Mouse (Mus musculus) midbrain, postnatal 0 days (tissue): ENCODE measurements around the gene Il12rb1. TPM values are rescaled to one million over a fixed set of nuclear protein-coding genes. Genes with fewer than 3 reads are reported as not detected.

Experiments used
- ATAC-seq: fragments of 200-750 bp; cut with Nextera tagmentation; 2 replicates; pipeline ENCODE4 v1.8.0; 2017; ENCODE audit warnings: moderate number of reproducible peaks, mild to moderate bottlenecking, moderate TSS enrichment, moderate library complexity; ENCODE audit not compliant: low FRiP score
- DNase-seq: peaks from one replicate; pipeline ENCODE4 v3.0.0-alpha.2; 2015; ENCODE audit warnings: low spot score
- H3K27ac ChIP-seq: fragments of 300-500 bp; sonication (generic); 2 replicates; pipeline ENCODE4 v1.5.1; 2014; ENCODE audit warnings: low read depth, mild to moderate bottlenecking, low read length, mixed read lengths
- H3K27me3 ChIP-seq: fragments of 300-500 bp; sonication (generic); 2 replicates; pipeline ENCODE4 v1.6.1; 2014; ENCODE audit warnings: low read length, control low read depth, mixed read lengths; ENCODE audit not compliant: insufficient read depth
- H3K36me3 ChIP-seq: fragments of 300-500 bp; sonication (generic); 2 replicates; pipeline ENCODE4 v1.6.1; 2014; ENCODE audit warnings: low read length, control low read depth, mixed read lengths; ENCODE audit not compliant: insufficient read depth
- H3K4me1 ChIP-seq: fragments of 300-500 bp; sonication (generic); 2 replicates; pipeline ENCODE4 v1.6.1; 2014; ENCODE audit warnings: mild to moderate bottlenecking, control low read depth, antibody characterized with exemption, low read length, mixed read lengths; ENCODE audit not compliant: insufficient read depth
- H3K4me2 ChIP-seq: fragments of 300-500 bp; sonication (generic); 2 replicates; pipeline ENCODE4 v1.6.1; 2014; ENCODE audit warnings: low read depth, mild to moderate bottlenecking, low read length, mixed read lengths; ENCODE audit not compliant: poor library complexity, severe bottlenecking
- H3K4me3 ChIP-seq: fragments of 300-500 bp; sonication (generic); 2 replicates; pipeline ENCODE4 v1.5.1; 2014; ENCODE audit warnings: low read depth, mild to moderate bottlenecking, low read length, moderate library complexity
- H3K9ac ChIP-seq: fragments of 300-500 bp; sonication (generic); replicated peaks from 2 replicates; pipeline ENCODE4 v1.6.1; 2014; ENCODE audit warnings: mild to moderate bottlenecking, low read length, moderate library complexity, mixed read lengths; ENCODE audit not compliant: poor library complexity, severe bottlenecking
- H3K9me3 ChIP-seq: fragments of 300-500 bp; sonication (generic); 2 replicates; pipeline ENCODE4 v1.6.1; 2016; ENCODE audit warnings: low read length, control low read depth
- CTCF ChIP-seq: IDR thresholded peaks from 2 replicates; pipeline ENCODE4 v1.5.1; 2016; ENCODE audit warnings: antibody characterized with exemption, mild to moderate bottlenecking
- WGBS: fragments of 180-500 bp; shearing (Covaris S2); extraction: QIAGEN DNeasy Blood & Tissue Kit; methylation state at CpG from one replicate; pipeline ENCODE4 v1.1.7; 2014; 5-methylcytosine and 5-hydroxymethylcytosine counted together
- polyA plus RNA-seq: library from polyadenylated mRNA; unstranded; fragments of >200 nt; fragmentation: Nextera tagmentation; extraction: Ambion mirVana; gene quantifications from 2 replicates; pipeline ENCODE4 v1.2.1, GENCODE M21; 2015
- total RNA-seq: library from RNA; depleted of rRNA; stranded (reverse); fragments of >200 nt; gene quantifications from 2 replicates; pipeline ENCODE4 v1.2.3, GENCODE M21; 2014

Il12rb1 gene
- total and polyA plus RNA-seq, 2 experiments from 2014 or later = not detected

GRCm38 (mm10) chr8:70841147-70842072 lies 33.2 kb downstream of the Il12rb1 start:
- H3K9ac ChIP-seq = no peak overlapping the region
- no peak overlapping the region for H3K27ac ChIP-seq
- DNase-seq (peak; percentile 82), ATAC-seq (no peak)
- 36% methylated on average over 22 of the region's 22 CpGs for WGBS
- H3K4me1 ChIP-seq = no peaks in the 10 kb centered on the region
- H3K4me2 ChIP-seq = no peak overlapping the region
- H3K27me3 ChIP-seq = no peaks in the 10 kb centered on the region
- peak; percentile 97 for TF ChIP-seq CTCF
- no peaks in the 10 kb centered on the region for H3K9me3 ChIP-seq
- no peak overlapping the region for H3K4me3 ChIP-seq
- H3K36me3 ChIP-seq = no peaks in the 10 kb centered on the region

DNA sequence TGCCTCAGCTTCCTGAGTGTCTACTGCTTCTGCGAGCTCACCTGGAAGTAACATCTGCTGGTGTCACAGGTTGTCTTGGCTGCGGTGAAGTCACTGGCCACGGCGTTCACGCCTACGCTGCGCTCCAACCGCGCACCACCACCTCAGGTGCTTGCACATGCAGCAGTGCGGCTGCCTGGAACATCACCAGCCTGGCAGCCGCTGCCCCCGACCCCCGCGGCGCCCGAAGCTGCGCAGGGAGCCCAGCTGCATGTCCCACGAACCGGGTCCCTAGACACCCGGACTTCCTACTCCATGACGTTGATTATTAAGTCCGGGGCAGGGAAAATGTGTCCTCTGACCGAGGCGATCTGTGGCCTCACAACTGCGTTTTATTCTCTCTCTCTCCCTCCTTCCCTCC lies 34.2 kb downstream of the Il12rb1 start:
- no peak for DNase-seq
- H3K9ac ChIP-seq = no peak overlapping the region
- WGBS = 75% methylated on average over 25 of the region's 25 CpGs
- no peaks in the 10 kb centered on the region for H3K27me3 ChIP-seq
- TF ChIP-seq CTCF = no peak
- ATAC-seq = no peak
- H3K9me3 ChIP-seq = no peaks in the 10 kb centered on the region
- no peak overlapping the region for H3K4me2 ChIP-seq
- no peak overlapping the region for H3K4me3 ChIP-seq
- no peaks in the 10 kb centered on the region for H3K36me3 ChIP-seq
- no peak overlapping the region for H3K27ac ChIP-seq
- no peaks in the 10 kb centered on the region for H3K4me1 ChIP-seq

GRCm38 (mm10) chr8:70843214-70843773 lies 35.0 kb downstream of the Il12rb1 start:
- Histone ChIP-seq H3K9ac (no peak overlapping the region), H3K4me1 (no peaks in the 10 kb centered on the region), H3K4me3 (no peak overlapping the region), H3K4me2 (no peak overlapping the region), H3K9me3 (no peaks in the 10 kb centered on the region), H3K27me3 (no peaks in the 10 kb centered on the region), H3K27ac (no peak overlapping the region), H3K36me3 (no peaks in the 10 kb centered on the region)
- ATAC-seq (no peak), DNase-seq (no peak)
- 85% methylated on average over 5 of the region's 5 CpGs for whole genome bisulfite sequencing
- no peak for TF ChIP-seq CTCF

DNA sequence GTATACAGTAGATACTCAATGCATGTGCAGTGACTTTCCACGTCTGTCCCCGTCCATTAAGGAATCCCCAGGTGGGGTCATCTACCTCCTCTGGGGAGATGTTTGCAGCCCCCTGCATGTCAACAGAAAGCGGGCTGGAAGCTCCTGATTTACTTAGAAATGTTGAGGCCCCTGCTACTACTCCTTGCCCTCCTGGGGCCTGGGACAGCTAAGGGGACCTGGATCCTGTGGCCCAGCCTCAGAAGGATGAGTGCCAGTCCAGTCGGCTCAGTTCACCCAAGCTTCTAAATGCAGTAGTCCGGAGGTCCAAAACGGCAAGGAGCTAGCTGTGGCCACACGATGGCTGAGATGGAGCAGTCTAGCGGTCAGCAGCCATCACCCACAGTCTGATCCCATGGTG lies 35.7 kb downstream of the Il12rb1 start:
- WGBS = 86% methylated on average over 8 of the region's 8 CpGs

DNA sequence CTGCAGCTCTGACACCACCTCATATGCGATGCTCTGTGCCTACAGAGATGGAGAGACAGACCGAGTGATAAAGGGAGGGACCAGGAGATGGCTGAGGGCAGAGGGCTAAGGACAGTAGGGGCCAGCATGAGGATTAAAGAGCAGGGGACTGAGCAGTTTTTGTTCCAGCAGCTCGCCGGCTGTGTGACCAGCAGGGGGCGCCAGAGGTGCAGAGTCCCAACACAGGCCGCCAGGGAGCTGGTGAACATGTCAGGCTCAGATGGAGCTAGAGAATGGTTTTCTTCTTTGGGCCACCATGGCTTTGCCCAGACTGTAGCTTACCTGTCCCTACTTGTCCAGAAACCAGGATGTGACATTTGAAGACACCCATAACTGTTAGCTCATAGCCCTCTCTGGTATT lies 36.3 kb downstream of the Il12rb1 start:
- peak; percentile 81 for DNase-seq
- Histone ChIP-seq H3K4me3 (no peak overlapping the region), H3K4me1 (no peaks in the 10 kb centered on the region), H3K27ac (no peak overlapping the region), H3K36me3 (0 out of 2 replicates have a peak, but pooled peaks cover 3% of the 10 kb centered on the region), H3K9me3 (no peaks in the 10 kb centered on the region), H3K9ac (no peak overlapping the region), H3K4me2 (no peak overlapping the region), H3K27me3 (no peaks in the 10 kb centered on the region)
- no peak for ATAC-seq
- 2% methylated on average over 6 of the region's 6 CpGs for WGBS
- TF ChIP-seq CTCF = peak; percentile 95

More for the DNA sequence above, 35.7 kb downstream of the Il12rb1 start:
- no peaks in the 10 kb centered on the region for H3K27me3 ChIP-seq
- no peaks in the 10 kb centered on the region for H3K4me1 ChIP-seq
- H3K4me2 ChIP-seq = no peak overlapping the region
- TF ChIP-seq CTCF = no peak
- DNase-seq = no peak
- H3K9me3 ChIP-seq = no peaks in the 10 kb centered on the region
- H3K9ac ChIP-seq = no peak overlapping the region
- H3K36me3 ChIP-seq = 0 out of 2 replicates have a peak, but pooled peaks cover 3% of the 10 kb centered on the region
- H3K4me3 ChIP-seq = no peak overlapping the region
- no peak for ATAC-seq
- no peak overlapping the region for H3K27ac ChIP-seq

DNA sequence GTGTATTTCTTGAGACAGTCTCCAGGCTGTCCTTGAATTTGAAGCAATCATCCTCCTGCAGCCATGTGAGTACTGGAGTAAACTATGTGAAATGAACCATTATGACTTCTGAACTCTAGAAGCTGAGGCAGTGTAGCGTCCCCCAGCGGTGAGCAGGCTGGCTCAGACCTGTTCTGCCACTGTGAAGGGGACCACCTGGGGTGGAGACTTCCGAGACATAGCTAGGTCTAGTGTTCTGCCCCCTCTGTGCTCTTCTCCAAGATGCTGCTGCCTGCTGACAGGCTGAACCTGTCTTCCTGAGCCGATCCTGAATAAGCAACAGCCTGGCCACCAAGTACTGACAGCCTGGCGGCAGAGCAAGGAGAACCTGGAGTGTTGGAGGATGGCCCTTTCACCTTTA lies 36.9 kb downstream of the Il12rb1 start:
- WGBS = 42% methylated on average over 5 of the region's 5 CpGs
- no peak; the same call in 1 of the 2 replicates for TF ChIP-seq CTCF
- no peak overlapping the region for H3K4me3 ChIP-seq
- H3K27ac ChIP-seq = no peak overlapping the region
- no peak overlapping the region for H3K4me2 ChIP-seq
- no peak for ATAC-seq
- no peak overlapping the region for H3K9ac ChIP-seq
- H3K27me3 ChIP-seq = no peaks in the 10 kb centered on the region
- H3K4me1 ChIP-seq = no peaks in the 10 kb centered on the region
- no peak for DNase-seq
- H3K9me3 ChIP-seq = no peaks in the 10 kb centered on the region
- 0 out of 2 replicates have a peak, but pooled peaks cover 3% of the 10 kb centered on the region for H3K36me3 ChIP-seq
